Mouse (Mus musculus) limb, embryonic 14.5 days (tissue): ENCODE results near the gene Tox2. TPM values are rescaled to one million over a fixed set of nuclear protein-coding genes. Genes with fewer than 3 reads are reported as not detected.

Source experiments
- ATAC-seq: fragments of 200-750 bp; cut with Nextera tagmentation; 2 replicates; pipeline ENCODE4 v1.8.0; 2017; ENCODE audit warnings: low read depth, moderate number of reproducible peaks, moderate TSS enrichment; ENCODE audit not compliant: low FRiP score
- DNase-seq: peaks from one replicate; pipeline ENCODE4 v3.0.0-alpha.2; 2015; ENCODE audit warnings: low spot score
- H3K27ac ChIP-seq: fragments of 300-500 bp; sonication (generic); replicated peaks from 2 replicates; pipeline ENCODE4 v1.5.1; 2014; ENCODE audit warnings: low read depth, mild to moderate bottlenecking, low read length, moderate library complexity, mixed read lengths
- H3K27me3 ChIP-seq: fragments of 300-500 bp; sonication (generic); 2 replicates; pipeline ENCODE4 v1.6.1; 2014; ENCODE audit warnings: low read length, mixed read lengths; ENCODE audit not compliant: control insufficient read depth, insufficient read depth
- H3K36me3 ChIP-seq: fragments of 300-500 bp; sonication (generic); 2 replicates; pipeline ENCODE4 v1.6.1; 2014; ENCODE audit warnings: mild to moderate bottlenecking, low read length, moderate library complexity, mixed read lengths; ENCODE audit not compliant: control insufficient read depth, insufficient read depth
- H3K4me1 ChIP-seq: fragments of 300-500 bp; sonication (generic); 2 replicates; pipeline ENCODE4 v1.6.1; 2014; ENCODE audit warnings: antibody characterized with exemption, low read length, mixed read lengths; ENCODE audit not compliant: control insufficient read depth, insufficient read depth
- H3K4me2 ChIP-seq: fragments of 300-500 bp; sonication (generic); replicated peaks from 2 replicates; pipeline ENCODE4 v1.6.1; 2014; ENCODE audit warnings: low read depth, mild to moderate bottlenecking, low read length, moderate library complexity; ENCODE audit not compliant: severe bottlenecking
- H3K4me3 ChIP-seq: fragments of 300-500 bp; sonication (generic); replicated peaks from 2 replicates; pipeline ENCODE4 v1.5.1; 2014; ENCODE audit warnings: low read length
- H3K9ac ChIP-seq: fragments of 300-500 bp; sonication (generic); 2 replicates; pipeline ENCODE4 v1.6.1; 2014; ENCODE audit warnings: mild to moderate bottlenecking, low read depth, low read length, moderate library complexity; ENCODE audit not compliant: severe bottlenecking
- H3K9me3 ChIP-seq: fragments of 300-500 bp; sonication (generic); 2 replicates; pipeline ENCODE4 v1.6.1; 2016; ENCODE audit warnings: low read length; ENCODE audit not compliant: control insufficient read depth
- POLR2A ChIP-seq: fragments of 200-500 bp; IDR thresholded peaks from 2 replicates; pipeline ENCODE4 v1.8.0; 2012; ENCODE audit warnings: inconsistent platforms, mild to moderate bottlenecking, moderate library complexity, borderline replicate concordance; ENCODE audit not compliant: insufficient read depth, insufficient read length; ENCODE audit errors: extremely low read depth
- WGBS: fragments of 180-500 bp; shearing (Covaris S2); extraction: QIAGEN DNeasy Blood & Tissue Kit; methylation state at CpG from one replicate; pipeline ENCODE4 v1.1.7; 2014; 5-methylcytosine and 5-hydroxymethylcytosine counted together
- polyA plus RNA-seq, 2 experiments: library from polyadenylated mRNA; depleted of rRNA in 1 of 2; stranded (reverse) in 1 of 2; unstranded in 1 of 2; fragments of >200 nt; fragmentation: Nextera tagmentation in 1 of 2; extraction: Ambion mirVana in 1 of 2; gene quantifications; 2 replicates each; pipeline versions ENCODE4 v1.2.1 to v1.2.3; 2012 to 2014

The Tox2 gene
- polyA plus RNA-seq, 2 experiments = 4.8 to 10.3 TPM

- no peak overlapping the region for H3K27ac ChIP-seq
- DNase-seq (no peak), ATAC-seq (no peak)
- H3K4me2 ChIP-seq = no peak overlapping the region
- no peak for TF ChIP-seq POLR2A
- no peaks in the 10 kb centered on the region for H3K36me3 ChIP-seq
- 0 out of 2 replicates have a peak, but pooled peaks cover 7% of the 10 kb centered on the region for H3K4me1 ChIP-seq
- whole genome bisulfite sequencing = 77% methylated on average over 6 of the region's 6 CpGs
- no peaks in the 10 kb centered on the region for H3K27me3 ChIP-seq
- H3K9me3 ChIP-seq = no peaks in the 10 kb centered on the region
- no peak overlapping the region for H3K9ac ChIP-seq
- H3K4me3 ChIP-seq = no peak overlapping the region
Measured at GRCm38 (mm10) chr2:163254228-163254627, 51.3 kb downstream of the Tox2 start.

DNA sequence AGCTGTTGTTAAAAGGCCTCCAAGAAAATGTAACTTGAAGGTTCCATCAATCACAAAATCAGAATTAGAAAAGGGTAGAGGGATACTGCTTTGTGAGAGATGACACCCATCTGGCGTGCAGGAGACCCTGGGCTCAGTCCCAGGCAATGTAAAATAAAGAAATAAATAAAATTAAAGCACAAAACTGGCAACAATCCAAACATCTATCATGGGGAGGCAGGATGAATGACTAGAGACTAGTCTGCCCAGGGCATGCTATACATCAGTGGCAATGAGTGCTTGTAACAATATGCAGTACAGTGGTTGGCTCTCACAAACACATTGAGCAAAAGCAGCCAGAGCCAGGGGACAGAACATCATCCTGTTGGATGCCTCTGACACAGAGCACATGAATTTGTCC lies 53.8 kb downstream of the Tox2 start:
- TF ChIP-seq POLR2A = no peak
- peak; percentile 17 for DNase-seq
- Histone ChIP-seq H3K36me3 (no peaks in the 10 kb centered on the region), H3K4me1 (0 out of 2 replicates have a peak, but pooled peaks cover 7% of the 10 kb centered on the region), H3K27me3 (no peaks in the 10 kb centered on the region), H3K4me2 (no peak overlapping the region), H3K4me3 (no peak overlapping the region), H3K27ac (no peak overlapping the region), H3K9ac (no peak overlapping the region), H3K9me3 (no peaks in the 10 kb centered on the region)
- WGBS = 66% methylated on average over 1 of the region's 1 CpGs
- ATAC-seq = no peak

DNA sequence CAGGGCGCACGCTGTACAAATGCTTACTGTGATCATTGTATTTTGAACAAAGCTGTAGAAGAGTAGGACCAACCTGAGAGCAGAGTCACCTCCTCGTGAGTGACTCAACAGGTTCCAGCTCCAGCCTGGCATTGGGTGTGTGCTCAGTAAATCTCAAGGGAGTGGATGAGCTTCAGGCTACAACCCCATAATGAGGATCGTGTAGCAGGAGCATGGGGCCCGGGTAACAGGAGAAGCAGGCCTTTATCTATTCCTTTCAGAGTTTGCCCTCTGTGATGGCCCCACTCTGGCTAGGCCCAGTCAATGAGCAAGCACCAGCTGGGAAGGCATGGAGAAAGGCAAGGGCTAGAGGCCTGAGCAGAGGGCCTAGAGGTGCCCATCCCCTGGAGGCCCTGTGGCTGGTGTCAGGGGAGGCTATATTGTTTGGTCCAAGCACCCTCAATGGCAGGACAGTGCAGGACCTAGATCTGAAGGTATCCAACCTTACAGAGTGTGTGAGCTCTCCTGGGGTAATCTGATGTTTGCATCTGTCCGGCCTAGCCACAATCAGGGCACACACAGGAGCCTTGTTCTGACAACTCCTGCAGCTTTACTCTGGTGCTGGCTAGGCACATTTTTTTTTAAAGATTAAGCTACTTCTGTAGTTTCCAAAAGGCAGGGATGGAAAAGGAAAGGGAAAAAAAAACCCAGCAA lies 58.6 kb downstream of the Tox2 start:
- Histone ChIP-seq H3K9me3 (no peaks in the 10 kb centered on the region), H3K27me3 (no peaks in the 10 kb centered on the region), H3K27ac (no peak overlapping the region), H3K9ac (no peak overlapping the region), H3K4me2 (no peak overlapping the region), H3K4me1 (no peaks in the 10 kb centered on the region), H3K4me3 (no peak overlapping the region), H3K36me3 (no peaks in the 10 kb centered on the region)
- TF ChIP-seq POLR2A = no peak
- WGBS = 70% methylated on average over 6 of the region's 6 CpGs
- ATAC-seq (no peak), DNase-seq (no peak)

DNA sequence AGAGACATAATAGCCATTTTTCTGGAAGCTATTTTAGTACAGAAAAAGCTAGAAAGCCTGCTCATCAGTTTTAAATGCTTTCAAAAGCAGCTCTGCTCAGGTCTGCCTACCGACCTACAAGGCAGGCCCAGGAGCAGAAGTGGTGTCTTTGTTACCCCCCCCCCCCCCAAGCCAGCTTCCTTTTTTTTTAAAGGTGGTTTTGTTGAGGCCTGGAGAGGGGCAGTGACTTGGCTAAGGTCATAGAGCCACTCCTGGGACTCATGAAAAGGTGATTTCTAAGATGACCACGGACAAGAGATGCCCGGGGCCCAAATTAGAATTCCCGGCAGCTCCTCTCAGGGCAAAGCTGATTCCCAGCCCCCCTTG lies 59.1 kb downstream of the Tox2 start:
- TF ChIP-seq POLR2A = no peak
- no peak overlapping the region for H3K4me2 ChIP-seq
- H3K9ac ChIP-seq = no peak overlapping the region
- H3K4me3 ChIP-seq = no peak overlapping the region
- H3K27ac ChIP-seq = no peak overlapping the region
- WGBS = 81% methylated on average over 4 of the region's 4 CpGs
- H3K36me3 ChIP-seq = no peaks in the 10 kb centered on the region
- no peaks in the 10 kb centered on the region for H3K27me3 ChIP-seq
- no peaks in the 10 kb centered on the region for H3K9me3 ChIP-seq
- DNase-seq (no peak), ATAC-seq (no peak)
- no peaks in the 10 kb centered on the region for H3K4me1 ChIP-seq

GRCm38 (mm10) chr2:163267097-163267496 lies 64.2 kb downstream of the Tox2 start:
- Histone ChIP-seq H3K4me1 (peaks cover 3% of the 10 kb centered on the region; the same call in 1 of the 2 replicates), H3K4me3 (no peak overlapping the region), H3K4me2 (no peak overlapping the region), H3K9ac (no peak overlapping the region), H3K36me3 (no peaks in the 10 kb centered on the region), H3K27me3 (no peaks in the 10 kb centered on the region), H3K9me3 (no peaks in the 10 kb centered on the region), H3K27ac (no peak overlapping the region)
- ATAC-seq = no peak
- no peak for TF ChIP-seq POLR2A
- DNase-seq = no peak
